Mouse (Mus musculus) NIH3T3 (cell line): ENCODE measurements at regions not wholly inside any gene's neighbourhood (a gene's known extent, or its start where the extent isn't known, plus 50 kb on each side); places are given as distances from the start of the nearest gene placed in this dataset.
"Not testable (repeated sequence)": the region's sequence is repeated elsewhere in the genome, so short reads cannot be mapped to it uniquely, and the experiment has no call there.

ENCODE experiments used
- DNase-seq: peaks from one replicate; pipeline ENCODE4 v3.0.0-alpha.2; 2012; ENCODE audit warnings: low read depth

DNA sequence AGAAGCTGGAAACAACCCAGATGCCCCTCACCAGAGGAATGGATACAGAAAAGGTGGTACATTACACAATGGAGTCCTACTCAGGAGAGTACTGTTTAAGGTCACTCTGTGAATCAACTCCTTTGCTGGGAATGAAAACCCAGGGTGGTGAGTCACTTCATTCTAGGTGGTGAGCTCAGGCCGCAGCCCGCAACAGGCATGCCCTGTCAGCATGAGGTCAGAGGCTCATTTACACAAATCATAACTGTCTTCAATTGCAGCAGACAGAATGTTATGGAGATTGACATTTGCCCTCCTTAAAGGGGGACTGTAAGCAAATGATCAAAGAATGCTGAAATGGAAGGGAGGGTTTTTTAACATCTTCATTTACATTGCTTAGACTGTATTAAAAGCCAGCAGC, 405.1 kb downstream of the Gja1 start:
- DNase-seq: peak; percentile 74

- peak; percentile 66 for DNase-seq
Observed at GRCm38 (mm10) chr10:56783941-56784340, 406.8 kb downstream of the Gja1 start.

GRCm38 (mm10) chr10:56788081-56788480, 411.0 kb downstream of the Gja1 start:
- no peak for DNase-seq

DNA sequence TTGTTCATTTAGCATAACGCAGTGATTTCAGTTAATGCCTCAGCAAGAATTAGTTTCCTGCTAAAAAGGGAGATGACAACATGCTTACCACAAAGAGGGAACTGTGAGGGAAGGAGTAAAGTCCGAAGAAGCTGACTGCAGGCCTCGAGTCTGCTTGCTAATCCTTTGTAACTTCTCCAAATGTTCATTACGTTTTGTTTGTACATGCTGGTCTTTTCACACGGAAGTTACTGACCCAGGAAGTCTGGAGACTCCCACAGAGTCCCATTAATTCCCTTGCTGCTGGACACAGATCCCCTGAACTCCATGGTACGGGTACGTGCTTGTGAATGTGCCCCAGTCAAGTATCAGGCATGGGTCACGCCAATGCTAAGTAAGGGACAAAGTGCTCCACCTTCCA, 415.9 kb downstream of the Gja1 start:
- DNase-seq: no peak

DNA sequence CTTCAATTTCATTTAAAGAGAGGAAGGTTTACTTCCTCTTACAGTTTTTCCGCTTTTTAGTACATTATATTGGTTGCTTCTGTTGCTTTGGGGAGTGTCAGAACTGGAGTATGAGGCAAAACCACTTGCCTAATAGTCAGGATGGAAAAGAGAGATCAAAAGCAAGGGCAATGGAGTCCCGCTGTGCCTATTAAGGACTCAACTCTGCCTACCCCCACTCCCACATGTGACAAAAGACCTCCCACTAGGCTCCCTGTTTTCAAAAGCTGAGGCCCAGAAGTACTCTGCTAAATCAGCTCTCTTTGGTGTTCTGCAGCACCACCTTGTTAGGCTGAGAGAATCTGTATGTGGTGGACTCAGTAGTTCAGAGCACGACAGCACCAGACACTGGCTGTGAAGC, 418.3 kb downstream of the Gja1 start:
- no peak for DNase-seq

DNA sequence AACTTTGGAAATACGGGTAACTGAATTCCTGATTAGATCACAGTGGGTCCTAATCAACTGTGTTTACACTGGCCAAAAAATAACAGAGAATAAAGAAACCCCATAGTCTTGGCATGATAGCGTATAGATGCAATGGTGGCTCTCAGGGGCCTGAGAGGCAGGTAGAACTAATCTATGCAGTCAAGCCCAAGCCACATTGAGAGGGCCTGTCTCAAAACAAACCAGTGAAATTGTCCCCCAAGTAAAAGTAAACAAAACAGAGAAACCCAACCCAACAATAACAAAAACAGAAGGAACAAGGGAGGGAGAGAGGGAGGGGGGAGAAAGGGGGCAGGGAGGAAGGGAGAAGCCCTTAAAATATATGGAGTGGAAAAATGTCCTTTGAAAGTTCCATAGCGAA, 422.2 kb downstream of the Gja1 start:
- DNase-seq: no peak

GRCm38 (mm10) chr10:56799745-56800144, 422.6 kb downstream of the Gja1 start:
- DNase-seq: no peak

DNA sequence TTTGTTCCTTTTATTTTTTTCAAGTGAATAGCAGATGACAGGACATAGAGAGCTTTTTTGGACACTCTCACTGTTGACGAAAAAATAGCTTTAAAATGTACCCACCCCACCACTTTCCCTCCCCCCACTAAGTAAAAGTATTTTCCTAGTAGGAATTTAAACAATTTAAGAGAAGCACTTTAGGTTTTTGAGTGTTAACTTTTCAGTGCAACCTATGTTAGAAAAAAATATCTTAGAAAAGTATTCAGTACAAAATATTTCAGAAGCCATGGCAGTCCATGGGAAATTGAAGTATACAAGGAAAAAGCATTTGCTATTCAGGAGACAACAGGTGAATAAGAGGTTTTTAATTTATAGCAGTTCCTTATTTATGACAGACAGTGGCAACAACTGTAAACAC, 431.9 kb downstream of the Gja1 start:
- DNase-seq: no peak

DNA sequence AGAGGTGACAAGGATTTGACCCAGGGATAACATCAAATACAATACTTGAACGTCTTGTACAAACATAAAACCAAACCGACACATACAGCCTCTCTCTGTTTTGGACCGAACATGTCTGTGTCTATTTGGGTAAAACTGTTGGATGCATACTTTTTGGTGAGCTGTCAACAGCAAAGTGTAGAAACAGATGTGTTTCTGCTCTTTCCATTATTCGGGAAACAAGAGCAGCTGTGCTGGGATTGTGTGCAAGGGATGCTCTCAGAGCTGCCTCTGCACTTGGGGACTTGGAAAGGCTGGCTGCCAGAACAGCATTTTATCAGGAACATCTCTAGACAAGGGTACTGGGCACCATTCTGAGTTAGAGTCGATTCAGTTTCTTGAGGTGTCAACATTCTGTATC, 445.0 kb downstream of the Gja1 start:
- no peak for DNase-seq

DNA sequence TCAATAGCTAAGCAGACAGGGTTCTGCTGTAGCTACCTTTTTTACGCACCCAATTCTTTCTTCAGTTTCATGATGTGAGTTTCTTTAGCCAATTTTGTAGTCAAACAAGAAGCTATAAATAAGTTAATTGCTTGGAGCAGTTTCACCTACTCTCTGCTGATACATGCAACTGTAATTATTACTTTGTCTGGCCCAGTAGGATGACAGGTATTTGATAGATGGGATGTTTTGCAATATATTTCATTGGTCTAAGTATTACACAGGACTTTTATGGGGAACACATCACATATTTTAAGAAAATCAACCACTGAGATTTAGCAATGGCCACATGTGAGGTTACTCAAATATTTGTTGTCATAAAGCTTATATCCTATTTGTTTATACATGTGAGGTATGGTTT, 454.2 kb downstream of the Gja1 start:
- DNase-seq: no peak

DNA sequence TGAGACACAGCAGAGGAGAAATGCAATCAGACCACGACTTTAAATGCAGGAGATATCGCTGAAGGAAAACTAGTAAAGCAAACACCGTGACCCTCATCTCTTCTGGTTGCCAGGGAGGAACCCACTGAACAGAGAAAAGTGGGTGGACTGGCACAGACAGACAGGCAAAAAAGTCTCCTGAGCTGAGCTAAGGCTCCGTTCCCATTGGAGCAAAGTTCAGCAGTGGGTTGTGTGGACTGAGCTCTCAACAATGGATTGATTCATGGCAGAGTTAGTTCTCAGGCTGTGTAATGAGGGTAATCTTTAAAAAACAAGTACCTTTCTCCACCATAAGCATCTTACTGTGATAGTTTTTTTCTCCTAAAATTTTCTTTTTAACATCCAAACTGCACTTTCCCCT, 454.8 kb downstream of the Gja1 start:
- no peak for DNase-seq

- DNase-seq: no peak
Observed at GRCm38 (mm10) chr10:56836130-56836529, 459.0 kb downstream of the Gja1 start.

DNA sequence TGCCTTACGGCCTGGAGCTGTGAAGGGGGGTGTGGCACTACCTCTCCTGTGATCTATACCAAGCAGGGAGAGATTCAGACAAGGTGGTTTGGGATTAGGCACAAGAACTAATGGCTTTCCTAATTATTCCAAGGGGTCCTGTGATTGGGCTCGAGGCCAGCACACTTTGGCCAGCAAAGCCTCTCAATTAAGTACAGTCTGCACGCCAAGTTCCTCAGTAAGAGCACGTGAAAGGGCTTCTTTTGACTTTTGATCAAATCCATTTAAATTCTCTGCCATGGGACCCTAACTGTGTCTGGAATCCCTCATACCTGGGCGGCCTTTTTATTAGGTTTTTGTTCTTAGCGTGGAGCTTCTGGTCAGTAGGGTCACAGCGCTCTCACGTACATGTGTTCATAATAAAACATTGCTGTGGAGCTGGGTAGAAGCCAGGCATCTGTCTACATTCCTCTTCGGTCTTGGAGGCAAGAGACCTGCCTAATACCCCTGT, 461.9 kb downstream of the Gja1 start:
- DNase-seq: no peak

DNA sequence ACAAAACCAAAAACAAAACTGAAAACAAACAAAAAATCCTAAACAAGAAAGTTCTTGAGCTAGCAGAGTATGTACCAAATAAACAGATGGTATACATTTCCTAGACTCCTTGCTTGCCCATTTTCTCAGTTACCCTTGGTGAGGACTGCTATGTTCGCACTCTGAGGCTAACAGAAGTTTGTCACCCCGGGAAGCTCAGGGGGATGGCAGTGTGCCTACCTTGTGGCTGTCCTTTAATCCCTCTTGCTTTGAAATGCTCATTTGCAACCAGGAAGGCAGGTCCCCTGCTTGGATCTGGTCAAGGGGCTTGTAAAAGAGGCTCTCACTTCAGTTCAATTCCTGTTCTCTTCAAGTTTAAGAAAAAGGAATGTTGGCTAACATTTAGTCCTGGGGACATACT, 462.4 kb downstream of the Gja1 start:
- no peak for DNase-seq

GRCm38 (mm10) chr10:56840732-56841131, 463.6 kb downstream of the Gja1 start:
- DNase-seq: peak; percentile 55

GRCm38 (mm10) chr10:56841486-56841885, 464.4 kb downstream of the Gja1 start:
- DNase-seq: no peak

- no peak for DNase-seq
Observed at GRCm38 (mm10) chr10:56841973-56842372, 464.8 kb downstream of the Gja1 start.

- DNase-seq: no peak
Observed at GRCm38 (mm10) chr10:56852484-56852883, 475.4 kb downstream of the Gja1 start.

DNA sequence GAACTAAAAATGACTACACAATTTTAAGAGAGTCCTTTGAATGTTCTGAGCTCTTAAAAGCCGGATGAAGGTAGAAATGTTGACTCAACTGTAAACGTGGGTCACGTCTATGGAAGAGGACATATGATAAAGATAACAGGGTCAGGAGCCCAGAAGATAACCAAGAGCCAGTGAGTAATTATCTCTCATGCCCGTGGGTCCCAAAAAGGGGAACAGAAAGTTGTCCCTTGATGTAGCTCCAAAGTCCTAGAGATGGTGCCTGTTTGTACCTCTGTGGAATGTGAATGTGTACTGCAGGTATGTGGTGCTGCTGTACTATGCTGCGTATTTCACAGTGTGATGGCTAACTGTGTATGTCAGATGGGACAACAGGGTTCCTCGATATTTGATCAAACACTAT, 479.1 kb downstream of the Gja1 start:
- no peak for DNase-seq

DNA sequence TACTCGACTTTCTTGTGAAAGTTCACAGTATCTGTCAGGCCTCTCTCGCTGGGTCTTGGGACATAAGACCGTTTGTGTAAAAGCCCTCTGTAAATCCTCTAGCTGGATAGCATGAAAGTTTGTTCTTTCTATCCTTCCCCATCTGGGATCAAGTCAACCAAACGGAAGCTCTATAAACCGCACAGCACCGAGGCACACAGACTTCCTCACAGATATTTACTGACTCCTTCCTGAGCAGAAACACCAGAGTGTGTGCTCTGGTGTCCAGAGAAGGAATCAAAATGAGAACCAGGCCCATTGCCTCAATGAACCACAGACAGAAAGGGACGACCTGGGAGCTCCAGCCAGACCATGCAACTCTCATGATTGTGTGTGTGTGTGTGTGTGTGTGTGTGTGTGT, 502.6 kb downstream of the Gja1 start:
- DNase-seq: no peak

GRCm38 (mm10) chr10:56880154-56880591, 503.0 kb downstream of the Gja1 start:
- DNase-seq: no peak

GRCm38 (mm10) chr10:56884456-56885410, 507.6 kb downstream of the Gja1 start:
- no peak for DNase-seq

- not testable (repeated sequence) for DNase-seq
Observed at GRCm38 (mm10) chr10:56891530-56891929, 514.4 kb downstream of the Gja1 start.
